Mouse (Mus musculus): Measurements from ENCODE around the gene Gimd1. TPM values are rescaled to one million over a fixed set of nuclear protein-coding genes. Genes with fewer than 3 reads are reported as not detected.

Gene Gimd1
- total RNA-seq, 2 experiments from 2014 or later: not detected

Other genes with a start within 250 kb of the Gimd1 start
- 10 to 100 TPM; 18.7 to 18.9 TPM for gene Tbck, start 54.3 kb downstream of the Gimd1 start, total RNA-seq (2021)
- 10 to 100 TPM; 41.8 to 43.6 TPM for gene Aimp1, start 54.5 kb downstream of the Gimd1 start, total RNA-seq (2021)

Measured in adrenal gland, adult 18-20 months (tissue).